8 mouse cellular contexts compared by ENCODE assay signal in genomic region chr1:91053218-91054073, GRCm38 (mm10). TPM values are rescaled to one million over a fixed set of nuclear protein-coding genes. Genes with fewer than 3 reads are reported as not detected.
DNase-seq lines count a peak whose midpoint lies in the region; ATAC-seq and TF ChIP-seq lines count a peak whose summit lies in the region.

No protein-coding gene starts in this region.

- DNase-seq in neural tube, embryonic 11.5 days (ENCODE audit: low spot score): no peak
- DNase-seq in neural tube, embryonic 10.5 days (ENCODE audit: extremely low spot score, low spot score): no peak
- peak; percentile 39 for DNase-seq in midbrain, embryonic 14.5 days
- peak; percentile 88 for DNase-seq in thymus, adult 2 months
- no peak for DNase-seq in layer of hippocampus, postnatal 10 days (ENCODE audit: low spot score in 2 of 2)

- no peaks in the 10 kb centered on the region for H3K36me3 ChIP-seq in neural tube, embryonic 11.5 days (ENCODE audit: control insufficient read depth, insufficient read depth, low read length)
- H3K36me3 ChIP-seq in forebrain, embryonic 12.5 days (replicated peaks): no peaks in the 10 kb centered on the region
- no peaks in the 10 kb centered on the region for H3K36me3 ChIP-seq in limb, embryonic 13.5 days
- no peaks in the 10 kb centered on the region for H3K36me3 ChIP-seq in midbrain, embryonic 14.5 days (ENCODE audit: control insufficient read depth, insufficient read depth, low read length)
- no peaks in the 10 kb centered on the region for H3K36me3 ChIP-seq in thymus, adult 2 months (ENCODE audit: control insufficient read depth, insufficient read depth, low read length)

- H3K4me2 ChIP-seq in neural tube, embryonic 11.5 days (ENCODE audit: low read depth): peak overlapping the region; percentile 81
- H3K4me2 ChIP-seq in forebrain, embryonic 12.5 days: peak overlapping the region; percentile 97
- H3K4me2 ChIP-seq in limb, embryonic 13.5 days (replicated peaks): peak overlapping the region; percentile 98
- peak overlapping the region; percentile 85 for H3K4me2 ChIP-seq in midbrain, embryonic 14.5 days (ENCODE audit: low read length)

- peak overlapping the region; percentile 43 for H3K4me3 ChIP-seq in neural tube, embryonic 11.5 days (ENCODE audit: low read depth, low read length)
- H3K4me3 ChIP-seq in forebrain, embryonic 12.5 days (replicated peaks): peak overlapping the region; percentile 53
- peak overlapping the region; percentile 55 for H3K4me3 ChIP-seq in limb, embryonic 13.5 days
- peak overlapping the region; percentile 37 for H3K4me3 ChIP-seq in midbrain, embryonic 14.5 days (replicated peaks; ENCODE audit: low read depth, low read length)
- peak overlapping the region; percentile 91 for H3K4me3 ChIP-seq in thymus, adult 2 months (ENCODE audit: control insufficient read depth, insufficient read depth, low read length)

- peaks cover 8% of the 10 kb centered on the region for H3K4me1 ChIP-seq in neural tube, embryonic 11.5 days (ENCODE audit: control insufficient read depth, insufficient read depth, low read length)
- peaks cover 20% of the 10 kb centered on the region for H3K4me1 ChIP-seq in forebrain, embryonic 12.5 days
- peaks cover 63% of the 10 kb centered on the region for H3K4me1 ChIP-seq in limb, embryonic 13.5 days
- peaks cover 15% of the 10 kb centered on the region for H3K4me1 ChIP-seq in midbrain, embryonic 14.5 days (ENCODE audit: control insufficient read depth, insufficient read depth, low read length)
- H3K4me1 ChIP-seq in thymus, adult 2 months (replicated peaks; ENCODE audit: control insufficient read depth, insufficient read depth, low read length): peaks cover 40% of the 10 kb centered on the region

- peak; percentile 69; the same call in 1 of the 2 replicates for TF ChIP-seq POLR2A in thymus, adult 2 months (IDR thresholded peaks at IDR 0.05; ENCODE audit: control insufficient read depth, extremely low read depth, insufficient read depth, low read length, poor library complexity)

- peak overlapping the region; percentile 55 for H3K9ac ChIP-seq in neural tube, embryonic 11.5 days (ENCODE audit: low read length)
- peak overlapping the region; percentile 60 for H3K9ac ChIP-seq in forebrain, embryonic 12.5 days
- peak overlapping the region; percentile 68 for H3K9ac ChIP-seq in limb, embryonic 13.5 days
- H3K9ac ChIP-seq in midbrain, embryonic 14.5 days (replicated peaks; ENCODE audit: low read length): no peak overlapping the region; the same call in 1 of the 2 replicates

- ATAC-seq in neural tube, embryonic 11.5 days (ENCODE audit: insufficient read depth, low FRiP score, low TSS enrichment): peak; percentile 36
- peak; percentile 75 for ATAC-seq in forebrain, embryonic 12.5 days (ENCODE audit: low FRiP score)
- ATAC-seq in hematopoietic stem cell, adult 5-6 weeks (replicated peaks in 1 of 2; ENCODE audit: insufficient read depth in 1 of 2, low FRiP score in 2 of 2, low TSS enrichment in 1 of 2, low read depth in 1 of 2, poor library complexity in 2 of 2, severe bottlenecking in 2 of 2): peak; percentile 12 to 18; a peak in 3 of 4 replicates
- peak; percentile 75 for ATAC-seq in limb, embryonic 13.5 days (ENCODE audit: low FRiP score, low read depth)
- ATAC-seq in midbrain, embryonic 14.5 days (ENCODE audit: low FRiP score, low TSS enrichment): peak; percentile 65

- H3K9me3 ChIP-seq in neural tube, embryonic 11.5 days (ENCODE audit: control insufficient read depth, low read length): no peaks in the 10 kb centered on the region
- H3K9me3 ChIP-seq in forebrain, embryonic 12.5 days: no peaks in the 10 kb centered on the region
- no peaks in the 10 kb centered on the region for H3K9me3 ChIP-seq in limb, embryonic 13.5 days
- H3K9me3 ChIP-seq in midbrain, embryonic 14.5 days (ENCODE audit: control insufficient read depth, low read length): no peaks in the 10 kb centered on the region

- no peak for TF ChIP-seq CTCF in thymus, adult 2 months (IDR thresholded peaks at IDR 0.05; ENCODE audit: borderline replicate concordance, control insufficient read depth, extremely low read depth, insufficient read depth, low read length, poor library complexity)

- H3K27me3 ChIP-seq in neural tube, embryonic 11.5 days (ENCODE audit: control insufficient read depth, insufficient read depth, low read length): peaks cover 4% of the 10 kb centered on the region; the same call in 1 of the 2 replicates
- H3K27me3 ChIP-seq in forebrain, embryonic 12.5 days: peaks cover 35% of the 10 kb centered on the region
- H3K27me3 ChIP-seq in limb, embryonic 13.5 days: peaks cover 12% of the 10 kb centered on the region
- peaks cover 12% of the 10 kb centered on the region; the same call in 1 of the 2 replicates for H3K27me3 ChIP-seq in midbrain, embryonic 14.5 days (ENCODE audit: control insufficient read depth, insufficient read depth, low read length)
- no peaks in the 10 kb centered on the region for H3K27me3 ChIP-seq in thymus, adult 2 months (ENCODE audit: control insufficient read depth, insufficient read depth, low read length)

- 2% methylated on average over 33 of the region's 41 CpGs for WGBS in neural tube, embryonic 11.5 days
- WGBS in forebrain, embryonic 12.5 days: 3% methylated on average over 37 of the region's 41 CpGs
- under 1% methylated on average over 37 of the region's 41 CpGs for WGBS in limb, embryonic 13.5 days
- WGBS in midbrain, embryonic 14.5 days: 3% methylated on average over 38 of the region's 41 CpGs
- WGBS in thymus, adult 2 months: 1% methylated on average over 41 of the region's 41 CpGs

- no peak overlapping the region for H3K27ac ChIP-seq in neural tube, embryonic 11.5 days (ENCODE audit: low read depth, low read length)
- no peak overlapping the region for H3K27ac ChIP-seq in forebrain, embryonic 12.5 days
- H3K27ac ChIP-seq in limb, embryonic 13.5 days: peak overlapping the region; percentile 48; the same call in 1 of the 2 replicates
- no peak overlapping the region for H3K27ac ChIP-seq in midbrain, embryonic 14.5 days (replicated peaks; ENCODE audit: low read depth, low read length)
- H3K27ac ChIP-seq in thymus, adult 2 months (ENCODE audit: control insufficient read depth, insufficient read depth, low read length): peak overlapping the region; percentile 44

RNA-seq across cellular contexts. Expression of gene Lrrfip1, which starts 54.9 kb away (rescaled TPM):
- polyA plus RNA-seq in neural tube, embryonic 11.5 days (2014; fragmentation: Nextera tagmentation; extraction: Ambion mirVana): 26.9 and 29.9 TPM in 2 replicates
- polyA plus RNA-seq in forebrain, embryonic 12.5 days (2016; fragmentation: Nextera tagmentation; extraction: Ambion mirVana): 19.6 and 19.9 TPM in 2 replicates
- total RNA-seq in hematopoietic stem cell, adult 5-6 weeks (2017): 177 and 190 TPM in 2 replicates
- polyA plus RNA-seq in limb, embryonic 13.5 days (2015; fragmentation: Nextera tagmentation; extraction: Ambion mirVana): 35.7 and 37.1 TPM in 2 replicates
- 30.1 and 32.1 TPM in 2 replicates for polyA plus RNA-seq in midbrain, embryonic 14.5 days (2014; fragmentation: Nextera tagmentation; extraction: Ambion mirVana)
- 24.1 and 31.8 TPM in 2 replicates for polyA plus RNA-seq in thymus, adult 2 months (2012; rRNA removed)
- total RNA-seq in layer of hippocampus, postnatal 10 days (2021): 10 to 100 TPM; 73.9 to 88.3 TPM

Comparison
In these comparisons a context has a peak if more than half of its experiments do, and no peak if none do; other contexts are left out.
1. ATAC-seq: peak in every context shown above with its lines; median percentile 75 in forebrain, embryonic 12.5 days; 75 in limb, embryonic 13.5 days; 65 in midbrain, embryonic 14.5 days; 36 in neural tube, embryonic 11.5 days; 15 in hematopoietic stem cell, adult 5-6 weeks.
2. DNase-seq: peak in midbrain, embryonic 14.5 days (single experiment) and thymus, adult 2 months (single experiment); none in neural tube, embryonic 11.5 days (single experiment), neural tube, embryonic 10.5 days (single experiment) and layer of hippocampus, postnatal 10 days (0 of 2).
3. H3K27ac ChIP-seq: peak in limb, embryonic 13.5 days (single experiment) and thymus, adult 2 months (single experiment); none in neural tube, embryonic 11.5 days (single experiment), forebrain, embryonic 12.5 days (single experiment) and midbrain, embryonic 14.5 days (single experiment).
4. H3K4me3 ChIP-seq: peak in every context shown above with its lines; median percentile 91 in thymus, adult 2 months; 55 in limb, embryonic 13.5 days; 53 in forebrain, embryonic 12.5 days; 43 in neural tube, embryonic 11.5 days; 37 in midbrain, embryonic 14.5 days.
5. Peak in every context shown above with its lines, with median percentiles within 50 percentile points of each other: H3K4me2 ChIP-seq.